Mouse (Mus musculus) midbrain, embryonic 14.5 days (tissue): Measurements from ENCODE around the gene Spesp1. TPM values are rescaled to one million over a fixed set of nuclear protein-coding genes. Genes with fewer than 3 reads are reported as not detected.

Experiments
- ATAC-seq: fragments of 200-750 bp; cut with Nextera tagmentation; 2 replicates; pipeline ENCODE4 v1.8.0; 2017; ENCODE audit warnings: moderate number of reproducible peaks, moderate library complexity; ENCODE audit not compliant: low FRiP score, low TSS enrichment
- DNase-seq: peaks from one replicate; pipeline ENCODE4 v3.0.0-alpha.2; 2015
- H3K27ac ChIP-seq: fragments of 300-500 bp; sonication (generic); replicated peaks from 2 replicates; pipeline ENCODE4 v1.5.1; 2014; ENCODE audit warnings: mild to moderate bottlenecking, low read depth, low read length, moderate library complexity
- H3K27me3 ChIP-seq: fragments of 300-500 bp; sonication (generic); 2 replicates; pipeline ENCODE4 v1.6.1; 2014; ENCODE audit warnings: low read length, control low read depth, mixed read lengths; ENCODE audit not compliant: control insufficient read depth, insufficient read depth
- H3K36me3 ChIP-seq: fragments of 300-500 bp; sonication (generic); 2 replicates; pipeline ENCODE4 v1.6.1; 2014; ENCODE audit warnings: low read length, control low read depth; ENCODE audit not compliant: control insufficient read depth, insufficient read depth
- H3K4me1 ChIP-seq: fragments of 300-500 bp; sonication (generic); 2 replicates; pipeline ENCODE4 v1.6.1; 2014; ENCODE audit warnings: mild to moderate bottlenecking, antibody characterized with exemption, low read length, control low read depth; ENCODE audit not compliant: control insufficient read depth, insufficient read depth
- H3K4me2 ChIP-seq: fragments of 300-500 bp; sonication (generic); 2 replicates; pipeline ENCODE4 v1.6.1; 2014; ENCODE audit warnings: mild to moderate bottlenecking, low read length, moderate library complexity
- H3K4me3 ChIP-seq: fragments of 300-500 bp; sonication (generic); replicated peaks from 2 replicates; pipeline ENCODE4 v1.5.1; 2014; ENCODE audit warnings: low read depth, low read length
- H3K9ac ChIP-seq: fragments of 300-500 bp; sonication (generic); replicated peaks from 2 replicates; pipeline ENCODE4 v1.6.1; 2014; ENCODE audit warnings: mild to moderate bottlenecking, low read length, moderate library complexity
- H3K9me3 ChIP-seq: fragments of 300-500 bp; sonication (generic); 2 replicates; pipeline ENCODE4 v1.6.1; 2016; ENCODE audit warnings: low read length, control low read depth, mixed read lengths; ENCODE audit not compliant: control insufficient read depth
- WGBS: fragments of 180-500 bp; shearing (Covaris S2); extraction: QIAGEN DNeasy Blood & Tissue Kit; methylation state at CpG from one replicate; pipeline ENCODE4 v1.1.7; 2014; 5-methylcytosine and 5-hydroxymethylcytosine counted together
- polyA plus RNA-seq: library from polyadenylated mRNA; unstranded; fragments of >200 nt; fragmentation: Nextera tagmentation; extraction: Ambion mirVana; gene quantifications from 2 replicates; pipeline ENCODE4 v1.2.1, GENCODE M21; 2014

Spesp1 gene
- polyA plus RNA-seq, 1 experiment from 2014 or later, result not detected

- ATAC-seq (no peak), DNase-seq (no peak)
- Histone ChIP-seq H3K9ac (no peak overlapping the region), H3K9me3 (no peaks in the 10 kb centered on the region), H3K27ac (no peak overlapping the region), H3K4me3 (no peak overlapping the region), H3K4me2 (no peak overlapping the region), H3K4me1 (no peaks in the 10 kb centered on the region), H3K27me3 (no peaks in the 10 kb centered on the region), H3K36me3 (no peaks in the 10 kb centered on the region)
- 73% methylated on average over 7 of the region's 7 CpGs for WGBS
Observed at GRCm38 (mm10) chr9:62284266-62284665, 2.3 kb upstream of the Spesp1 start.

GRCm38 (mm10) chr9:62276899-62277298 is 5.1 kb downstream of the Spesp1 start:
- Histone ChIP-seq H3K9me3 (no peaks in the 10 kb centered on the region), H3K4me1 (no peaks in the 10 kb centered on the region), H3K9ac (no peak overlapping the region), H3K4me2 (no peak overlapping the region), H3K27ac (no peak overlapping the region), H3K36me3 (no peaks in the 10 kb centered on the region), H3K27me3 (no peaks in the 10 kb centered on the region), H3K4me3 (no peak overlapping the region)
- ATAC-seq (no peak), DNase-seq (no peak)
- 57% methylated on average over 4 of the region's 4 CpGs for WGBS

GRCm38 (mm10) chr9:62270775-62271399 is 11.1 kb downstream of the Spesp1 start:
- no peak overlapping the region for H3K4me2 ChIP-seq
- DNase-seq (no peak), ATAC-seq (no peak)
- no peaks in the 10 kb centered on the region for H3K4me1 ChIP-seq
- H3K9me3 ChIP-seq, result no peaks in the 10 kb centered on the region
- no peak overlapping the region for H3K4me3 ChIP-seq
- H3K27me3 ChIP-seq, result no peaks in the 10 kb centered on the region
- H3K27ac ChIP-seq, result no peak overlapping the region
- WGBS, result 72% methylated on average over 7 of the region's 7 CpGs
- H3K9ac ChIP-seq, result no peak overlapping the region
- H3K36me3 ChIP-seq, result no peaks in the 10 kb centered on the region

- H3K27me3 ChIP-seq, result no peaks in the 10 kb centered on the region
- no peak overlapping the region for H3K4me2 ChIP-seq
- H3K4me3 ChIP-seq, result no peak overlapping the region
- H3K36me3 ChIP-seq, result no peaks in the 10 kb centered on the region
- H3K27ac ChIP-seq, result no peak overlapping the region
- H3K9ac ChIP-seq, result no peak overlapping the region
- no peaks in the 10 kb centered on the region for H3K9me3 ChIP-seq
- DNase-seq (no peak), ATAC-seq (no peak)
- WGBS, result 93% methylated on average over 1 of the region's 1 CpGs
- no peaks in the 10 kb centered on the region for H3K4me1 ChIP-seq
Observed at GRCm38 (mm10) chr9:62269161-62269560, 12.8 kb downstream of the Spesp1 start.

- no peaks in the 10 kb centered on the region for H3K9me3 ChIP-seq
- H3K9ac ChIP-seq, result no peak overlapping the region
- H3K27me3 ChIP-seq, result no peaks in the 10 kb centered on the region
- no peak for ATAC-seq
- H3K4me2 ChIP-seq, result no peak overlapping the region
- H3K4me1 ChIP-seq, result no peaks in the 10 kb centered on the region
- H3K36me3 ChIP-seq, result no peaks in the 10 kb centered on the region
- no peak for DNase-seq
- H3K4me3 ChIP-seq, result no peak overlapping the region
- WGBS, result 86% methylated on average over 10 of the region's 10 CpGs
- no peak overlapping the region for H3K27ac ChIP-seq
Observed at GRCm38 (mm10) chr9:62265278-62265677, 16.7 kb downstream of the Spesp1 start.

GRCm38 (mm10) chr9:62263652-62264051 is 18.4 kb downstream of the Spesp1 start:
- peaks cover 5% of the 10 kb centered on the region; the same call in 1 of the 2 replicates for H3K9me3 ChIP-seq
- ATAC-seq (no peak), DNase-seq (no peak)
- H3K27me3 ChIP-seq, result no peaks in the 10 kb centered on the region
- no peak overlapping the region for H3K4me2 ChIP-seq
- no peaks in the 10 kb centered on the region for H3K4me1 ChIP-seq
- whole genome bisulfite sequencing, result 75% methylated on average over 5 of the region's 5 CpGs
- H3K27ac ChIP-seq, result no peak overlapping the region
- no peak overlapping the region for H3K4me3 ChIP-seq
- no peaks in the 10 kb centered on the region for H3K36me3 ChIP-seq
- H3K9ac ChIP-seq, result no peak overlapping the region

DNA sequence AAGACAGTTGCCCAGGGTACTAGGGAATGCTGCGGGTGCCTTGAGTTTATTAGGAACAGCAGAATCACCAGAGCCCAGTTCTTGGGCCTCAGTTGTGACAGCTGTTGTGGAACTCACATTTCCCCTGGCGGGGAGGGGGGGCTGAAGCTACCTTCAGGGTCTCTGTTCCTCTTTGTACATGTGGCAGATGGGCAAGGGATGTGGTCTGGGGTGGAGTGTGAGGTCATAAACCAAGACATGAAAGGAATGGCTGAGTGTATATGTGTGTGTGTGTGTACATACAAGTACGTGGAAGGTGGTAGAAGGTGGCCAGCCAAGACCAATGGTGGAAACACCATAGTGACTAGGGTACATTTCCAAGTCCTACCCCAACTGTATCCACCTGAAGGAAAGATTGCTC is 20.6 kb downstream of the Spesp1 start:
- DNase-seq, result no peak
- WGBS, result 92% methylated on average over 3 of the region's 3 CpGs
- ATAC-seq, result no peak
- H3K27ac ChIP-seq, result no peak overlapping the region
- H3K9ac ChIP-seq, result no peak overlapping the region
- no peaks in the 10 kb centered on the region for H3K27me3 ChIP-seq
- H3K4me2 ChIP-seq, result no peak overlapping the region
- H3K4me1 ChIP-seq, result no peaks in the 10 kb centered on the region
- H3K36me3 ChIP-seq, result no peaks in the 10 kb centered on the region
- peaks cover 5% of the 10 kb centered on the region; the same call in 1 of the 2 replicates for H3K9me3 ChIP-seq
- H3K4me3 ChIP-seq, result no peak overlapping the region

DNA sequence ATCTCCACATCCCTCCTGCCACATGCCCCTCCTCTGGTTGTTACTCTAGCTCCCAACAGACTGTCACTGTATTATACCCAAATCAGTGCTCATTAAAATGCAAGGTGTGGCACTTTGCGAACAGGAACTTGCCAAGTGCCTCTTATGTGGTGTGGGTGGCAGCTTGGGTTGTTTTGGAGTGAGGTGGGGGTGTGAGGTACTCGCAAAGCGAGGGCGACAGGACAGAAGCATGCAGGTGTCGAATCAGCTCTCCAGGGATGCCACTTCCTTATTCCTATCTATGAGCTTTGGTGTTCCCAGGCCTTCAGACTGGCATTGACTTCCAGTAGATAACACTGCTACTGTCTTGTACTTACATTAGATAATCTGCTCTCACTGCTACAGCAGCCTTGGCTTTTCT is 21.0 kb downstream of the Spesp1 start:
- 94% methylated on average over 5 of the region's 5 CpGs for WGBS

DNA sequence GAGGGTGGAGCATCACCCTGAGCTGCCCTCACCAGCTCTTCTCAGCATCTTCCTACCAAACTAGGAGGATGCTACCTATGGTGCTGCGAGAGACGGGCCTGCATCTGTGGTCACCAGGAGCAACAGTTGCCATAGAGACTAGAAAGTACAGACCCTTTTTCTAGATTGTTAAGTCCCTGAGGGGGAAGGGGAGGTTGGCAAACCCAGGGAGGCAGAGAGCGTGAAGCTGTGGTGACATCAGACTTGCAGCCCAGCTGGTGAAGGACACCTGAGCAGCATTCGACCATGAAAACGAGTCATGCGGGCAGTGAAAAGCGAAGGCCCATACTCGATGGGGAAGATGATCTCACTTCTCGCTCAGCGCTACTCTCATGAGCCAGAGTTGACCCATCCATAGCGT is 24.0 kb downstream of the Spesp1 start:
- DNase-seq (no peak), ATAC-seq (no peak)
- H3K9me3 ChIP-seq, result peaks cover 5% of the 10 kb centered on the region; the same call in 1 of the 2 replicates
- no peaks in the 10 kb centered on the region for H3K36me3 ChIP-seq
- H3K9ac ChIP-seq, result no peak overlapping the region
- H3K4me1 ChIP-seq, result no peaks in the 10 kb centered on the region
- no peaks in the 10 kb centered on the region for H3K27me3 ChIP-seq
- H3K27ac ChIP-seq, result no peak overlapping the region
- no peak overlapping the region for H3K4me3 ChIP-seq
- H3K4me2 ChIP-seq, result no peak overlapping the region
- 85% methylated on average over 11 of the region's 11 CpGs for WGBS

More for the DNA sequence above, 21.0 kb downstream of the Spesp1 start:
- Histone ChIP-seq H3K9me3 (peaks cover 5% of the 10 kb centered on the region; the same call in 1 of the 2 replicates), H3K36me3 (no peaks in the 10 kb centered on the region), H3K27ac (no peak overlapping the region), H3K9ac (no peak overlapping the region), H3K4me2 (no peak overlapping the region), H3K27me3 (no peaks in the 10 kb centered on the region), H3K4me3 (no peak overlapping the region), H3K4me1 (no peaks in the 10 kb centered on the region)
- ATAC-seq (no peak), DNase-seq (no peak)
